8 mouse cellular contexts compared by ENCODE assay signal in the genomic region with DNA sequence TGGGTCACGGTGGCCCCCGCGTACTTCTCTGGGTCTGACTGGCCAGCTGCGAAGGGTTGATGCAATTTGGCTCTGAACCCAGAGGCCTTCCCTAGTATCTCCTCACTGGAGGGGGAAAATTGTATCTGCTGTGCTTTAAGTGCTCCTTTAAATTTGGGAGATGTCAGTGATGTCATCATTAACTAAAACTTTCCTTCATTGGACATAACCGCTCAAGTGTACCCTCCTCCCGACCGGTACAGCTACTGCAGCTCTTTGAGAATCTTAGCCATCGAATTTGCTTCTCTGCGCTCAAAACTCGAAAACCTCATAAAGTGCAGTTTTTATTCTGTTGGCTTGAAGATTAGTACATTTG. TPM values are rescaled to one million over a fixed set of nuclear protein-coding genes. Genes with fewer than 3 reads are reported as not detected.
A peak's percentile ranks its signal among the peaks of the same experiment; 100 is the strongest.
DNase-seq lines count a peak whose midpoint lies in the region; ATAC-seq and TF ChIP-seq lines count a peak whose summit lies in the region.

No protein-coding gene starts in this region.

- TF ChIP-seq POLR2A in ES-Bruce4 (IDR thresholded peaks at IDR 0.05; ENCODE audit: insufficient read depth, low read length), result no peak

- H3K27ac ChIP-seq in heart, embryonic 12.5 days (ENCODE audit: poor library complexity, severe bottlenecking), result no peak overlapping the region
- no peak overlapping the region for H3K27ac ChIP-seq in ES-Bruce4 (ENCODE audit: insufficient read depth, low read length)
- H3K27ac ChIP-seq in forebrain, embryonic 12.5 days, result no peak overlapping the region
- no peak overlapping the region for H3K27ac ChIP-seq in liver, embryonic 12.5 days

- H3K9ac ChIP-seq in heart, embryonic 12.5 days, result 0 out of 2 replicates have a peak overlapping the region, but pooled peaks have one; percentile 60
- H3K9ac ChIP-seq in ES-Bruce4 (ENCODE audit: low read depth, poor library complexity, severe bottlenecking), result peak overlapping the region; percentile 61
- peak overlapping the region; percentile 75 for H3K9ac ChIP-seq in forebrain, embryonic 12.5 days
- H3K9ac ChIP-seq in liver, embryonic 12.5 days, result no peak overlapping the region

- H3K4me3 ChIP-seq in heart, embryonic 12.5 days, result peak overlapping the region; percentile 59
- peak overlapping the region; percentile 80 for H3K4me3 ChIP-seq in ES-Bruce4 (ENCODE audit: low read depth, low read length)
- peak overlapping the region; percentile 76 for H3K4me3 ChIP-seq in forebrain, embryonic 12.5 days (replicated peaks)
- H3K4me3 ChIP-seq in liver, embryonic 12.5 days, result peak overlapping the region; percentile 51

- 27% methylated on average over 10 of the region's 10 CpGs for WGBS in heart, embryonic 12.5 days
- 21% methylated on average over 10 of the region's 10 CpGs for WGBS in forebrain, embryonic 12.5 days
- 24% methylated on average over 10 of the region's 10 CpGs for WGBS in liver, embryonic 12.5 days (ENCODE audit: insufficient replicate concordance)

- no peak for ATAC-seq in heart, embryonic 12.5 days (ENCODE audit: insufficient number of reproducible peaks, low FRiP score)
- ATAC-seq in forebrain, embryonic 12.5 days (ENCODE audit: low FRiP score), result peak; percentile 7; the same call in 1 of the 2 replicates
- no peak for ATAC-seq in liver, embryonic 12.5 days
- ATAC-seq in erythroid progenitor cell, adult 5-6 weeks (replicated peaks; ENCODE audit: low FRiP score, poor library complexity, severe bottlenecking), result no peak

- no peak for TF ChIP-seq EP300 in ES-Bruce4 (IDR thresholded peaks at IDR 0.05; ENCODE audit: insufficient read depth, low read depth, low read length)

- no peak for TF ChIP-seq CTCF in ES-Bruce4 (IDR thresholded peaks at IDR 0.05; ENCODE audit: low read depth, low read length)

- peaks cover 3% of the 10 kb centered on the region; the same call in 1 of the 2 replicates for H3K4me1 ChIP-seq in heart, embryonic 12.5 days (replicated peaks)
- no peaks in the 10 kb centered on the region for H3K4me1 ChIP-seq in ES-Bruce4 (ENCODE audit: control insufficient read depth, insufficient read depth, low read length)
- peaks cover 7% of the 10 kb centered on the region for H3K4me1 ChIP-seq in forebrain, embryonic 12.5 days
- no peaks in the 10 kb centered on the region for H3K4me1 ChIP-seq in liver, embryonic 12.5 days

- H3K9me3 ChIP-seq in heart, embryonic 12.5 days (replicated peaks), result no peaks in the 10 kb centered on the region
- no peaks in the 10 kb centered on the region for H3K9me3 ChIP-seq in ES-Bruce4 (replicated peaks; ENCODE audit: control insufficient read depth, insufficient read depth, low read length, poor library complexity, severe bottlenecking)
- H3K9me3 ChIP-seq in forebrain, embryonic 12.5 days, result no peaks in the 10 kb centered on the region
- H3K9me3 ChIP-seq in liver, embryonic 12.5 days (replicated peaks), result no peaks in the 10 kb centered on the region

- H3K4me2 ChIP-seq in heart, embryonic 12.5 days, result peak overlapping the region; percentile 91
- peak overlapping the region; percentile 82 for H3K4me2 ChIP-seq in forebrain, embryonic 12.5 days
- H3K4me2 ChIP-seq in liver, embryonic 12.5 days, result peak overlapping the region; percentile 63

- H3K27me3 ChIP-seq in heart, embryonic 12.5 days (replicated peaks), result peaks cover 40% of the 10 kb centered on the region
- H3K27me3 ChIP-seq in ES-Bruce4 (ENCODE audit: control insufficient read depth, insufficient read depth, low read length, poor library complexity, severe bottlenecking), result no peaks in the 10 kb centered on the region
- peaks cover 5% of the 10 kb centered on the region; the same call in 1 of the 2 replicates for H3K27me3 ChIP-seq in forebrain, embryonic 12.5 days
- peaks cover 40% of the 10 kb centered on the region for H3K27me3 ChIP-seq in liver, embryonic 12.5 days (replicated peaks)

- no peak for DNase-seq in heart, adult 9 months (ENCODE audit: low spot score in 2 of 2)
- no peak for DNase-seq in thymus, postnatal 0 days (ENCODE audit: low spot score)
- no peak for DNase-seq in spleen, postnatal 10 days (ENCODE audit: low spot score in 2 of 2)

- H3K36me3 ChIP-seq in heart, embryonic 12.5 days, result no peaks in the 10 kb centered on the region
- H3K36me3 ChIP-seq in ES-Bruce4 (ENCODE audit: control insufficient read depth, insufficient read depth, low read length, poor library complexity, severe bottlenecking), result no peaks in the 10 kb centered on the region
- no peaks in the 10 kb centered on the region for H3K36me3 ChIP-seq in forebrain, embryonic 12.5 days (replicated peaks)
- H3K36me3 ChIP-seq in liver, embryonic 12.5 days, result no peaks in the 10 kb centered on the region

RNA-seq across cellular contexts. Expression of a gene that starts 0.8 kb away (rescaled TPM):
- 0.09 and 0.45 TPM in 2 replicates for polyA plus RNA-seq in heart, embryonic 12.5 days (2016; fragmentation: Nextera tagmentation; extraction: Ambion mirVana)
- polyA plus RNA-seq in ES-Bruce4 (2011; ENCODE audit: insufficient read depth, insufficient read length, low read depth, missing spikeins), result 1.0 and 1.9 TPM in 2 replicates
- polyA plus RNA-seq in forebrain, embryonic 12.5 days (2016; fragmentation: Nextera tagmentation; extraction: Ambion mirVana), result 1.8 and 2.6 TPM in 2 replicates
- not detected in 2 replicates for polyA plus RNA-seq in liver, embryonic 12.5 days (2016; fragmentation: Nextera tagmentation; extraction: Ambion mirVana)
- not detected in 2 replicates for polyA plus RNA-seq in thymus, postnatal 0 days (2015; fragmentation: Nextera tagmentation; extraction: Ambion mirVana)
- not detected in 2 replicates for total RNA-seq in erythroid progenitor cell, adult 5-6 weeks (2015; ENCODE audit: low replicate concordance)
- not detected in 2 replicates for total RNA-seq in erythroid progenitor cell, adult 5-6 weeks (2017; ENCODE audit: low replicate concordance)
